Mouse (Mus musculus): ENCODE data around the gene Adam1b.

- no peak for TF ChIP-seq CTCF (IDR thresholded peaks at IDR 0.05; ENCODE audit: low read depth, low read length)
- no peak for TF ChIP-seq POLR2A (IDR thresholded peaks at IDR 0.05; ENCODE audit: extremely low read depth, insufficient read depth, low read length)
Measured at GRCm38 (mm10) chr5:121469566-121469965, 33.7 kb downstream of the Adam1b start.
